Mouse (Mus musculus) MEL (cell line): ENCODE measurements at regions not wholly inside any gene's neighbourhood (a gene's known extent, or its start where the extent isn't known, plus 50 kb on each side); places are given as distances from the start of the nearest gene placed in this dataset.

ENCODE experiments used
- DNase-seq: peaks from one replicate; pipeline ENCODE4 v3.0.0; 2011; ENCODE audit warnings: low read depth, low spot score
- H3K27ac ChIP-seq: 2 replicates; pipeline ENCODE4 v1.5.1; 2012; ENCODE audit warnings: low read depth, mild to moderate bottlenecking, control low read depth, low read length, moderate library complexity; ENCODE audit not compliant: control insufficient read depth
- H3K27me3 ChIP-seq, 2 experiments: fragments of 150-350 bp in 1 of 2; sonication (generic) in 1 of 2; 2 replicates each; pipeline ENCODE4 v1.6.1; 2012; ENCODE audit warnings: low read length in 2 of 2, mild to moderate bottlenecking in 2 of 2, improper control_type of control experiment in 1 of 2, moderate library complexity in 1 of 2; ENCODE audit not compliant: insufficient read depth in 2 of 2, control insufficient read depth in 1 of 2
- H3K36me3 ChIP-seq, 2 experiments: 2 replicates each; pipeline ENCODE4 v1.6.1; 2012 to 2014; ENCODE audit warnings: low read length in 2 of 2, improper control_type of control experiment in 1 of 2, inconsistent platforms in 1 of 2, mild to moderate bottlenecking in 1 of 2; ENCODE audit not compliant: insufficient read depth in 2 of 2, control insufficient read depth in 1 of 2
- H3K4me1 ChIP-seq, 2 experiments: fragments of 150-350 bp in 1 of 2; sonication (generic) in 1 of 2; 2 replicates each; pipeline ENCODE4 v1.6.1; 2012; ENCODE audit warnings: low read length in 2 of 2, improper control_type of control experiment in 1 of 2, mild to moderate bottlenecking in 1 of 2; ENCODE audit not compliant: insufficient read depth in 2 of 2, control insufficient read depth in 1 of 2
- H3K4me3 ChIP-seq, 2 experiments: fragments of 150-350 bp in 1 of 2; sonication (generic) in 1 of 2; 2 replicates each; pipeline ENCODE4 v1.5.1; 2012; ENCODE audit warnings: low read depth in 2 of 2, low read length in 2 of 2, mild to moderate bottlenecking in 2 of 2, moderate library complexity in 2 of 2, control low read depth in 1 of 2, improper control_type of control experiment in 1 of 2; ENCODE audit not compliant: control insufficient read depth in 1 of 2, insufficient read depth in 1 of 2
- H3K79me2 ChIP-seq: 2 replicates; pipeline ENCODE4 v1.6.1; 2012; ENCODE audit warnings: mild to moderate bottlenecking, low read length, moderate library complexity; ENCODE audit not compliant: control insufficient read depth, poor library complexity, insufficient read depth
- H3K9ac ChIP-seq: 2 replicates; pipeline ENCODE4 v1.6.1; 2012; ENCODE audit warnings: low read depth, mild to moderate bottlenecking, control low read depth, low read length, moderate library complexity; ENCODE audit not compliant: control insufficient read depth, poor library complexity, severe bottlenecking
- H3K9me3 ChIP-seq: fragments of 150-350 bp; sonication (generic); replicated peaks from 2 replicates; pipeline ENCODE4 v1.6.1; 2012; ENCODE audit warnings: mild to moderate bottlenecking, low read length, improper control_type of control experiment, moderate library complexity; ENCODE audit not compliant: insufficient read depth
- CHD1 ChIP-seq: IDR thresholded peaks from 2 replicates; pipeline ENCODE4 v1.6.1; 2012; ENCODE audit warnings: low read depth, mild to moderate bottlenecking, inconsistent platforms, low read length, improper control_type of control experiment
- CTCF ChIP-seq, 3 experiments: IDR thresholded peaks in 2 of 3; conservative IDR thresholded peaks in 1 of 3; 2 replicates each; pipeline ENCODE4 v1.5.1; 2011 to 2012; ENCODE audit warnings: low read length in 3 of 3, low read depth in 2 of 3, mild to moderate bottlenecking in 2 of 3, improper control_type of control experiment in 1 of 3, inconsistent platforms in 1 of 3, mixed read lengths in 1 of 3, moderate library complexity in 1 of 3; ENCODE audit not compliant: control insufficient read depth in 1 of 3, insufficient read depth in 1 of 3, poor library complexity in 1 of 3, severe bottlenecking in 1 of 3
- E2F4 ChIP-seq: IDR thresholded peaks from 2 replicates; pipeline ENCODE4 v1.6.1; 2011; ENCODE audit warnings: low read depth, low read length, improper control_type of control experiment, borderline replicate concordance
- EP300 ChIP-seq, 2 experiments: IDR thresholded peaks; 2 replicates each; pipeline ENCODE4 v1.6.1; 2011; ENCODE audit warnings: improper control_type of control experiment in 2 of 2, low read length in 2 of 2, low read depth in 1 of 2, mild to moderate bottlenecking in 1 of 2
- GABPA ChIP-seq: IDR thresholded peaks from 2 replicates; pipeline ENCODE4 v1.6.1; 2012; ENCODE audit warnings: low read depth, mild to moderate bottlenecking, inconsistent platforms, low read length, improper control_type of control experiment, moderate library complexity
- GATA1 ChIP-seq: IDR thresholded peaks from 2 replicates; pipeline ENCODE4 v1.6.1; 2011; ENCODE audit warnings: low read depth, low read length, improper control_type of control experiment
- HCFC1 ChIP-seq: IDR thresholded peaks from 2 replicates; pipeline ENCODE4 v1.6.1; 2012; ENCODE audit warnings: low read depth, mild to moderate bottlenecking, inconsistent platforms, low read length, improper control_type of control experiment, moderate library complexity
- KAT2A ChIP-seq: conservative IDR thresholded peaks from 2 replicates; pipeline ENCODE4 v1.6.1; 2012; ENCODE audit warnings: low read depth, low read length, improper control_type of control experiment, inconsistent platforms
- MAX ChIP-seq: IDR thresholded peaks from 2 replicates; pipeline ENCODE4 v1.6.1; 2011; ENCODE audit warnings: low read length, improper control_type of control experiment
- MAZ ChIP-seq: IDR thresholded peaks from 2 replicates; pipeline ENCODE4 v1.6.1; 2012; ENCODE audit warnings: low read depth, mild to moderate bottlenecking, inconsistent platforms, low read length, improper control_type of control experiment
- MEF2A ChIP-seq: IDR thresholded peaks from 2 replicates; pipeline ENCODE4 v1.6.1; 2014; ENCODE audit warnings: low read depth, mild to moderate bottlenecking, inconsistent platforms, low read length, improper control_type of control experiment; ENCODE audit not compliant: poor library complexity, insufficient replicate concordance, severe bottlenecking; ENCODE audit errors: extremely low read depth
- MXI1 ChIP-seq: IDR thresholded peaks from 2 replicates; pipeline ENCODE4 v1.6.1; 2011; ENCODE audit warnings: mild to moderate bottlenecking, low read depth, low read length, improper control_type of control experiment
- MYB ChIP-seq: IDR thresholded peaks from 2 replicates; pipeline ENCODE4 v1.6.1; 2011; ENCODE audit warnings: mild to moderate bottlenecking, low read depth, low read length, improper control_type of control experiment
- NELFE ChIP-seq: IDR thresholded peaks from 2 replicates; pipeline ENCODE4 v1.6.1; 2011; ENCODE audit warnings: low read depth, low read length, improper control_type of control experiment
- NRF1 ChIP-seq: IDR thresholded peaks from 2 replicates; pipeline ENCODE4 v1.6.1; 2014; ENCODE audit warnings: low read depth, mild to moderate bottlenecking, inconsistent platforms, low read length, improper control_type of control experiment, moderate library complexity; ENCODE audit not compliant: poor library complexity, insufficient read depth, severe bottlenecking
- RAD21 ChIP-seq: IDR thresholded peaks from 2 replicates; pipeline ENCODE4 v1.6.1; 2011; ENCODE audit warnings: mild to moderate bottlenecking, low read depth, low read length, improper control_type of control experiment
- SIN3A ChIP-seq: IDR thresholded peaks from 2 replicates; pipeline ENCODE4 v1.6.1; 2012; ENCODE audit warnings: low read length, improper control_type of control experiment, inconsistent platforms
- TBP ChIP-seq: IDR thresholded peaks from 2 replicates; pipeline ENCODE4 v1.8.0; 2011; ENCODE audit warnings: low read depth, low read length, improper control_type of control experiment
- UBTF ChIP-seq: IDR thresholded peaks from 2 replicates; pipeline ENCODE4 v1.6.1; 2012; ENCODE audit warnings: low read depth, mild to moderate bottlenecking, inconsistent platforms, low read length, improper control_type of control experiment, moderate library complexity, borderline replicate concordance; ENCODE audit not compliant: insufficient read depth
- ZMIZ1 ChIP-seq: IDR thresholded peaks from 2 replicates; pipeline ENCODE4 v1.6.1; 2012; ENCODE audit warnings: low read depth, mild to moderate bottlenecking, inconsistent platforms, low read length, improper control_type of control experiment, moderate library complexity

- Histone ChIP-seq H3K9ac (no peak overlapping the region), H3K36me3 (peaks cover 0 to 6% of the 10 kb centered on the region in 2 experiments; a peak in 1 of 4 replicates), H3K4me3 (no peak overlapping the region), H3K9me3 (no peaks in the 10 kb centered on the region), H3K4me1 (peaks cover 0 to 10% of the 10 kb centered on the region in 2 experiments; a peak in 1 of 4 replicates), H3K27me3 (no peaks in the 10 kb centered on the region), H3K27ac (no peak overlapping the region), H3K79me2 (no peaks in the 10 kb centered on the region)
- DNase-seq = no peak
- TF ChIP-seq EP300 (IDR thresholded peaks at IDR 0.05; ENCODE audit: low read depth in 1 of 2, low read length in 2 of 2) (no peak), KAT2A (no peak), TBP (no peak), RAD21 (no peak), CTCF (IDR thresholded peaks at IDR 0.05 in 2 of 3, conservative IDR thresholded peaks at IDR 0.05 in 1 of 3; ENCODE audit: control insufficient read depth in 1 of 3, insufficient read depth in 1 of 3, low read depth in 2 of 3, low read length in 3 of 3, poor library complexity in 1 of 3, severe bottlenecking in 1 of 3) (no peak), MAX (no peak), MEF2A (no peak), GABPA (no peak), MYB (no peak), NRF1 (no peak), ZMIZ1 (no peak), CHD1 (no peak), UBTF (no peak), GATA1 (no peak), HCFC1 (no peak), SIN3A (no peak), MXI1 (no peak), NELFE (no peak), E2F4 (no peak), MAZ (no peak)
Measured at GRCm38 (mm10) chr10:117457701-117457950, 77.8 kb upstream of the Cpsf6 start.

- no peaks in the 10 kb centered on the region for H3K9me3 ChIP-seq
- peaks cover 0 to 6% of the 10 kb centered on the region in 2 experiments; a peak in 1 of 4 replicates for H3K36me3 ChIP-seq
- no peak overlapping the region for H3K4me3 ChIP-seq
- no peak for DNase-seq
- peaks cover 0 to 13% of the 10 kb centered on the region in 2 experiments; a peak in 1 of 4 replicates for H3K4me1 ChIP-seq
- H3K79me2 ChIP-seq = no peaks in the 10 kb centered on the region
- no peaks in the 10 kb centered on the region for H3K27me3 ChIP-seq
- TF ChIP-seq UBTF (no peak), NRF1 (no peak)
- TF ChIP-seq, all 39 proteins: peak for 0
- no peak overlapping the region for H3K9ac ChIP-seq
- H3K27ac ChIP-seq = no peak overlapping the region
Measured at GRCm38 (mm10) chr10:117456904-117457700, 77.3 kb upstream of the Cpsf6 start.
